Mouse (Mus musculus) CH12.LX (cell line): ENCODE data around the gene Rptor. TPM values are rescaled to one million over a fixed set of nuclear protein-coding genes. Genes with fewer than 3 reads are reported as not detected.

Experiments
- DNase-seq: peaks from one replicate; pipeline ENCODE4 v3.0.0-alpha.2; 2013; ENCODE audit errors: extremely low read depth
- H3K27ac ChIP-seq: 2 replicates; pipeline ENCODE4 v1.5.1; 2012; ENCODE audit warnings: low read depth, mild to moderate bottlenecking, control low read depth, moderate library complexity; ENCODE audit not compliant: insufficient read depth
- H3K27me3 ChIP-seq: replicated peaks from 2 replicates; pipeline ENCODE3; 2012; ENCODE audit warnings: inconsistent platforms
- H3K36me3 ChIP-seq, 2 experiments: replicated peaks in 1 of 2; 2 replicates each; pipeline versions ENCODE3 to v1.6.1; 2012; ENCODE audit warnings: inconsistent platforms in 1 of 2, low read length in 1 of 2, mild to moderate bottlenecking in 1 of 2, mixed read lengths in 1 of 2, moderate library complexity in 1 of 2; ENCODE audit not compliant: control insufficient read depth in 1 of 2, insufficient read depth in 1 of 2
- H3K4me1 ChIP-seq, 2 experiments: 2 replicates each; pipeline ENCODE4 v1.6.1; 2012; ENCODE audit warnings: inconsistent platforms in 1 of 2, moderate library complexity in 1 of 2; ENCODE audit not compliant: insufficient read depth in 2 of 2, control insufficient read depth in 1 of 2
- H3K4me2 ChIP-seq: 2 replicates; pipeline ENCODE4 v1.6.1; 2012; ENCODE audit warnings: low read depth, mild to moderate bottlenecking, control low read depth; ENCODE audit not compliant: poor library complexity, insufficient read depth, severe bottlenecking
- H3K4me3 ChIP-seq, 3 experiments: fragments of 150-350 bp in 1 of 3; sonication (generic) in 1 of 3; replicated peaks in 1 of 3; 2 replicates each; pipeline versions ENCODE3 to v1.5.1; 2011 to 2012; ENCODE audit warnings: low read depth in 2 of 3, low read length in 2 of 3, mild to moderate bottlenecking in 2 of 3, moderate library complexity in 2 of 3, control low read depth in 1 of 3, improper control_type of control experiment in 1 of 3, inconsistent platforms in 1 of 3, mixed read lengths in 1 of 3; ENCODE audit not compliant: poor library complexity in 1 of 3
- H3K79me2 ChIP-seq: replicated peaks from 2 replicates; pipeline ENCODE4 v1.6.1; 2012; ENCODE audit warnings: mild to moderate bottlenecking, moderate library complexity; ENCODE audit not compliant: control insufficient read depth, poor library complexity, insufficient read depth, severe bottlenecking; ENCODE audit errors: extremely low read depth
- H3K9ac ChIP-seq: 2 replicates; pipeline ENCODE4 v1.6.1; 2012; ENCODE audit warnings: low read depth, mild to moderate bottlenecking, control low read depth, moderate library complexity; ENCODE audit not compliant: insufficient read depth
- H3K9me3 ChIP-seq: replicated peaks from 2 replicates; pipeline ENCODE3; 2012; ENCODE audit warnings: low read length, inconsistent platforms, mixed read lengths
- BHLHE40 ChIP-seq: IDR thresholded peaks from 2 replicates; pipeline ENCODE4 v1.6.1; 2011; ENCODE audit warnings: mild to moderate bottlenecking, low read depth, low read length, improper control_type of control experiment
- CHD1 ChIP-seq: IDR thresholded peaks from 2 replicates; pipeline ENCODE4 v1.6.1; 2012; ENCODE audit warnings: low read depth, low read length, improper control_type of control experiment, inconsistent platforms
- ELF1 ChIP-seq: IDR thresholded peaks from 2 replicates; pipeline ENCODE4 v1.6.1; 2014; ENCODE audit warnings: low read depth, mild to moderate bottlenecking, inconsistent platforms, low read length, improper control_type of control experiment
- EP300 ChIP-seq: IDR thresholded peaks from 2 replicates; pipeline ENCODE4 v1.6.1; 2011; ENCODE audit warnings: low read length, improper control_type of control experiment
- ETS1 ChIP-seq: conservative IDR thresholded peaks from 2 replicates; pipeline ENCODE4 v1.6.1; 2012; ENCODE audit warnings: low read depth, mild to moderate bottlenecking, inconsistent platforms, low read length, improper control_type of control experiment, moderate library complexity
- HCFC1 ChIP-seq: IDR thresholded peaks from 2 replicates; pipeline ENCODE4 v1.6.1; 2012; ENCODE audit warnings: low read depth, mild to moderate bottlenecking, inconsistent platforms, low read length, improper control_type of control experiment
- JUND ChIP-seq: conservative IDR thresholded peaks from 2 replicates; pipeline ENCODE4 v1.6.1; 2011; ENCODE audit warnings: low read depth, low read length, improper control_type of control experiment
- MAFK ChIP-seq: IDR thresholded peaks from 2 replicates; pipeline ENCODE4 v1.6.1; 2011; ENCODE audit warnings: low read length, improper control_type of control experiment; ENCODE audit not compliant: insufficient replicate concordance
- MAZ ChIP-seq: IDR thresholded peaks from 2 replicates; pipeline ENCODE4 v1.6.1; 2012; ENCODE audit warnings: low read depth, mild to moderate bottlenecking, inconsistent platforms, low read length, improper control_type of control experiment, moderate library complexity
- MEF2A ChIP-seq: IDR thresholded peaks from 2 replicates; pipeline ENCODE4 v1.6.1; 2014; ENCODE audit warnings: low read depth, mild to moderate bottlenecking, inconsistent platforms, low read length, improper control_type of control experiment, borderline replicate concordance
- MXI1 ChIP-seq: IDR thresholded peaks from 2 replicates; pipeline ENCODE4 v1.6.1; 2011; ENCODE audit warnings: mild to moderate bottlenecking, low read depth, low read length, improper control_type of control experiment
- MYC ChIP-seq: IDR thresholded peaks from 2 replicates; pipeline ENCODE4 v1.6.1; 2011; ENCODE audit warnings: low read depth, mild to moderate bottlenecking, improper control_type of control experiment, low read length
- NELFE ChIP-seq: IDR thresholded peaks from 2 replicates; pipeline ENCODE4 v1.6.1; 2011; ENCODE audit warnings: low read depth, low read length, improper control_type of control experiment
- TBP ChIP-seq: conservative IDR thresholded peaks from 2 replicates; pipeline ENCODE4 v1.6.1; 2011; ENCODE audit warnings: low read depth, low read length, improper control_type of control experiment
- USF1 ChIP-seq: IDR thresholded peaks from 2 replicates; pipeline ENCODE4 v1.6.1; 2014; ENCODE audit warnings: low read depth, mild to moderate bottlenecking, inconsistent platforms, low read length, improper control_type of control experiment
- ZKSCAN1 ChIP-seq: IDR thresholded peaks from 2 replicates; pipeline ENCODE4 v1.6.1; 2012; ENCODE audit warnings: low read depth, inconsistent platforms, low read length, improper control_type of control experiment, borderline replicate concordance
- ZMIZ1 ChIP-seq: IDR thresholded peaks from 2 replicates; pipeline ENCODE4 v1.6.1; 2012; ENCODE audit warnings: low read depth, mild to moderate bottlenecking, inconsistent platforms, low read length, improper control_type of control experiment
- ZNF384 ChIP-seq: IDR thresholded peaks from 2 replicates; pipeline ENCODE4 v1.6.1; 2012; ENCODE audit warnings: low read depth, low read length, improper control_type of control experiment, inconsistent platforms
- dilution Hi-C: fragments of 300-500 bp; cut with MboI; formaldehyde crosslinking; loops from 2 replicates; pipeline ENCODE4 v1.14.3; 2020; ENCODE audit warnings: low sequenced_read_pairs; ENCODE audit not compliant: extremely low pct_unique_long_range_greater_than_20kb, extremely low pct_ligation_motif_present
- in situ Hi-C: fragments of 300-500 bp; cut with MboI; formaldehyde crosslinking; loops from 3 replicates; pipeline ENCODE4 v1.14.3; 2019; ENCODE audit warnings: low sequenced_read_pairs, low pct_ligation_motif_present, low pct_unique_long_range_greater_than_20kb, mixed read lengths
- polyA plus RNA-seq: library from polyadenylated mRNA; unstranded; fragments of >175 nt; gene quantifications from 2 replicates; pipeline ENCODE4 v1.2.1, GENCODE M21; 2012; ENCODE audit warnings: low read depth; ENCODE audit not compliant: insufficient read length
- total RNA-seq, 2 experiments: library from RNA; depleted of rRNA; stranded (reverse); fragments of 300-350 nt in 1 of 2; fragments of >200 nt in 1 of 2; gene quantifications; 2 replicates each; pipeline ENCODE4 v1.2.3; 2012 to 2014

Gene Rptor
- total and polyA plus RNA-seq, 3 experiments, result 10.3 to 33.1 (median 26.7) TPM

- peaks cover 7 to 56% of the 10 kb centered on the region in 2 experiments; a peak in 3 of 4 replicates for H3K4me1 ChIP-seq
- dilution Hi-C loops (no loop called here), in situ Hi-C loops (no loop called here)
- no peak for DNase-seq
- no peaks in the 10 kb centered on the region for H3K9me3 ChIP-seq
- H3K4me3 ChIP-seq, result no peak overlapping the region
- no peak overlapping the region for H3K4me2 ChIP-seq
- TF ChIP-seq ZKSCAN1 (no peak), TBP (no peak), CHD1 (no peak), JUND (no peak), MAFK (no peak), MAZ (no peak), BHLHE40 (no peak), HCFC1 (no peak), MEF2A (no peak), NELFE (no peak), ZNF384 (no peak), ETS1 (no peak), MXI1 (no peak), ELF1 (no peak), EP300 (no peak), USF1 (no peak), MYC (no peak)
- H3K79me2 ChIP-seq, result peaks cover 22% of the 10 kb centered on the region
- no peaks in the 10 kb centered on the region for H3K27me3 ChIP-seq
- peaks cover 6 to 76% of the 10 kb centered on the region in 2 experiments for H3K36me3 ChIP-seq
- no peak overlapping the region for H3K27ac ChIP-seq
- H3K9ac ChIP-seq, result no peak overlapping the region
Measured at GRCm38 (mm10) chr11:119624955-119625354, 22.2 kb downstream of the Rptor start.

GRCm38 (mm10) chr11:119625476-119625875 is 22.8 kb downstream of the Rptor start:
- dilution Hi-C loops, result no loop called here
- no peak for TF ChIP-seq MXI1
- no peak for TF ChIP-seq ZMIZ1
- in situ Hi-C loops, result no loop called here
- Histone ChIP-seq H3K4me3 (no peak overlapping the region), H3K9ac (no peak overlapping the region), H3K36me3 (peaks cover 6 to 74% of the 10 kb centered on the region in 2 experiments), H3K4me2 (no peak overlapping the region), H3K27me3 (no peaks in the 10 kb centered on the region), H3K27ac (no peak overlapping the region), H3K9me3 (no peaks in the 10 kb centered on the region), H3K4me1 (peaks cover 7 to 58% of the 10 kb centered on the region in 2 experiments; a peak in 3 of 4 replicates), H3K79me2 (peaks cover 19% of the 10 kb centered on the region)
- no peak for DNase-seq
